In the genomic region with DNA sequence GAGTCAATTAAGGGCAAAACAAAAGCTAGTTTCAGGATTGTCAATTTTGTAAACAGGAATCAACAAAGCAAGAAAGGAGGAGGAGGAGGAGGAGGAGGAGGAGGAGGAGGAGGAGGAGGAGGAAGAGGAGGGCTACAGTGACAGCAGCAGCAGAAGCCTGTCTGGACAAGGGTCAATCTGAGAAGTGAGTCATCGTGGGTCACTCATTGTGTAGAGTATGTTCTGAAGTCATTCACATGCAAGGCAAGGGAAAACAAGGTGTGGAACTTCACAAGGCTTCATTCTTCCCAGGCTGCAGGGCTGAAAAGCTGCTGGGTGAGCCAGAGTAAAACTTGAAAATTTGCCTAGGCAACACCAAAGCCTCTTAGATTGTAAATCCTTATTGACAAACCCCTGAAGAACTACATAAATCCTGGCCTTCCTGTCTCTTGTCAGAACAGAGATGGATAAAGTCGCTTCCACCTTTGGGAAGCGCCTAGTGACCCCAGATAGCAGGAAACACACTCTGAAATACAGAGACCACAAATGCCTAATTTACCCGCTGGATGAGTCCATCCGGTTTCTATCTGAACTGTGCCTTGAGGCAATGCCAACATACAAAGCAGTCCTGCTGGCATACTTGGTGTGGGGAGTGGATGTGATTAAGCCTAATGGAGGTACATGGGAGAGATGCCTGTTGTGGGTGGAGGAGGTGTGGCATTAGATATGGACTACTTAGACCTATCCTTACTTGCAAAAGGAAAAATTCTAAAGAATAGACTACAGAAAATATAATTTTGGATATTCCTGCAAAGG, we compare ENCODE assay signal across 12 mouse cellular contexts.
DNase-seq lines count a peak whose midpoint lies in the region; ATAC-seq lines count a peak whose summit lies in the region.
"Had no signal": no experiment of that assay in that cellular context is flagged by ENCODE, and none has a peak within 500 bp of the region (broad histone marks: within the 10 kb centered on the region; RNA-seq: fewer than 3 reads in every experiment).

No protein-coding gene starts in this region.

- no peaks in the 10 kb centered on the region for H3K36me3 ChIP-seq in forebrain, embryonic 10.5 days (replicated peaks)
- H3K36me3 ChIP-seq in forebrain, embryonic 13.5 days (ENCODE audit: poor library complexity, severe bottlenecking), result no peaks in the 10 kb centered on the region
- H3K36me3 ChIP-seq: liver, embryonic 13.5 days had no signal

- no peaks in the 10 kb centered on the region; the same call in 1 of the 2 replicates for H3K9me3 ChIP-seq in forebrain, embryonic 10.5 days
- H3K9me3 ChIP-seq in forebrain, embryonic 13.5 days (replicated peaks), result no peaks in the 10 kb centered on the region
- H3K9me3 ChIP-seq: liver, embryonic 13.5 days had no signal

- peaks cover 24% of the 10 kb centered on the region for H3K4me1 ChIP-seq in forebrain, embryonic 10.5 days
- peaks cover 6% of the 10 kb centered on the region; the same call in 1 of the 2 replicates for H3K4me1 ChIP-seq in forebrain, embryonic 13.5 days
- H3K4me1 ChIP-seq: liver, embryonic 13.5 days had no signal

- H3K4me2 ChIP-seq in forebrain, embryonic 13.5 days, result no peak overlapping the region
- H3K4me2 ChIP-seq: liver, embryonic 13.5 days had no signal

- no peak overlapping the region for H3K4me3 ChIP-seq in forebrain, embryonic 10.5 days
- H3K4me3 ChIP-seq in forebrain, embryonic 13.5 days, result no peak overlapping the region
- H3K4me3 ChIP-seq: liver, embryonic 13.5 days; myocyte had no signal

- no peaks in the 10 kb centered on the region for H3K27me3 ChIP-seq in forebrain, embryonic 10.5 days (ENCODE audit: poor library complexity, severe bottlenecking)
- H3K27me3 ChIP-seq in forebrain, embryonic 13.5 days, result no peaks in the 10 kb centered on the region
- H3K27me3 ChIP-seq: liver, embryonic 13.5 days had no signal

- DNase-seq in forebrain, embryonic 10.5 days (ENCODE audit: extremely low spot score, low spot score), result no peak
- DNase-seq in kidney, postnatal 14 days, result peak; percentile 14
- DNase-seq in kidney, adult 11 months, result no peak
- peak; percentile 34 for DNase-seq in R1 (ENCODE audit: low read depth, low spot score)
- peak; percentile 27 for DNase-seq in large intestine, adult 2 months (ENCODE audit: low read depth, low spot score)
- no peak for DNase-seq in thymus, adult 18-20 months
- DNase-seq: gastrocnemius, postnatal 25 days; layer of hippocampus, adult 9-11 months; liver, embryonic 13.5 days; lung, postnatal 4 days had no signal

- no peak overlapping the region for H3K9ac ChIP-seq in forebrain, embryonic 13.5 days
- H3K9ac ChIP-seq: liver, embryonic 13.5 days had no signal

- ATAC-seq in forebrain, embryonic 13.5 days, result no peak

- WGBS in forebrain, embryonic 10.5 days, result 50% methylated on average over 5 of the region's 5 CpGs
- 56% methylated on average over 5 of the region's 5 CpGs for WGBS in forebrain, embryonic 13.5 days
- 57% methylated on average over 5 of the region's 5 CpGs for WGBS in large intestine, adult 2 months

- H3K27ac ChIP-seq in forebrain, embryonic 10.5 days, result 0 out of 2 replicates have a peak overlapping the region, but pooled peaks have one; percentile 35
- no peak overlapping the region for H3K27ac ChIP-seq in forebrain, embryonic 13.5 days
- H3K27ac ChIP-seq: liver, embryonic 13.5 days had no signal

Comparison
In these comparisons a context has a peak if more than half of its experiments do, and no peak if none do; other contexts are left out.
1. DNase-seq: peak in kidney, postnatal 14 days (single experiment), R1 (single experiment) and large intestine, adult 2 months (single experiment); none in forebrain, embryonic 10.5 days (single experiment), kidney, adult 11 months (single experiment) and thymus, adult 18-20 months (0 of 2).